ENCODE assay signal across 24 mouse cellular contexts in genomic region chr4:97887228-97887627, GRCm38 (mm10).
"Had no signal": no experiment of that assay in that cellular context is flagged by ENCODE, and none has a peak within 500 bp of the region (broad histone marks: within the 10 kb centered on the region; RNA-seq: fewer than 3 reads in every experiment).

No protein-coding gene starts in this region.

- ATAC-seq: liver, embryonic 12.5 days; midbrain, embryonic 13.5 days; midbrain, embryonic 16.5 days had no signal

- H3K9me3 ChIP-seq: limb, embryonic 10.5 days; limb, embryonic 13.5 days; liver, embryonic 12.5 days; liver, embryonic 15.5 days; lung, embryonic 15.5 days; megakaryocyte, embryonic 14.5 days; midbrain, embryonic 10.5 days; midbrain, embryonic 13.5 days; neural tube, embryonic 13.5 days; stomach, embryonic 15.5 days had no signal

- H3K4me3 ChIP-seq: layer of hippocampus, adult 2 months; limb, embryonic 10.5 days; limb, embryonic 13.5 days; liver, embryonic 12.5 days; liver, embryonic 15.5 days; lung, embryonic 15.5 days; megakaryocyte, embryonic 14.5 days; midbrain, embryonic 10.5 days; midbrain, embryonic 13.5 days; myocyte; neural tube, embryonic 13.5 days; stomach, embryonic 15.5 days had no signal

- H3K27ac ChIP-seq: kidney, postnatal 0 days; layer of hippocampus, adult 2 months; limb, embryonic 10.5 days; liver, embryonic 12.5 days; liver, embryonic 15.5 days; lung, embryonic 15.5 days; midbrain, embryonic 10.5 days; midbrain, embryonic 13.5 days; neural tube, embryonic 13.5 days; stomach, embryonic 15.5 days had no signal

- H3K27me3 ChIP-seq: limb, embryonic 13.5 days; liver, embryonic 12.5 days; liver, embryonic 15.5 days; lung, embryonic 15.5 days; megakaryocyte, embryonic 14.5 days; midbrain, embryonic 13.5 days; neural tube, embryonic 13.5 days; stomach, embryonic 15.5 days had no signal

- H3K9ac ChIP-seq: limb, embryonic 13.5 days; liver, embryonic 12.5 days; liver, embryonic 15.5 days; lung, embryonic 15.5 days; midbrain, embryonic 13.5 days; neural tube, embryonic 13.5 days; stomach, embryonic 15.5 days had no signal

- H3K4me1 ChIP-seq: limb, embryonic 10.5 days; liver, embryonic 12.5 days; lung, embryonic 15.5 days; midbrain, embryonic 10.5 days; midbrain, embryonic 13.5 days had no signal

- H3K36me3 ChIP-seq: limb, embryonic 10.5 days; liver, embryonic 12.5 days; liver, embryonic 15.5 days; lung, embryonic 15.5 days; midbrain, embryonic 10.5 days; midbrain, embryonic 13.5 days; neural tube, embryonic 13.5 days; stomach, embryonic 15.5 days had no signal

- DNase-seq: kidney, postnatal 25 days; layer of hippocampus, adult 9-11 months; liver; lung, adult 18-20 months; lung, postnatal 10 days; lung, postnatal 36 days; retina, postnatal 1 day; right cerebral cortex, postnatal 25 days; spleen, adult 18-20 months; thymus, postnatal 25 days had no signal

- H3K4me2 ChIP-seq: limb, embryonic 13.5 days; liver, embryonic 12.5 days; liver, embryonic 15.5 days; lung, embryonic 15.5 days; midbrain, embryonic 13.5 days; neural tube, embryonic 13.5 days; stomach, embryonic 15.5 days had no signal
